Mouse (Mus musculus): Measurements from ENCODE around the gene Rhcg. TPM values are rescaled to one million over a fixed set of nuclear protein-coding genes. Genes with fewer than 3 reads are reported as not detected.

The Rhcg gene
- polyA plus RNA-seq, 1 experiment from 2014 or later: 0.15 TPM

GRCm38 (mm10) chr7:79594854-79595253 lies 22.6 kb downstream of the Rhcg start:
- 10% methylated on average over 7 of the region's 7 CpGs for WGBS

GRCm38 (mm10) chr7:79591812-79592731 lies 25.4 kb downstream of the Rhcg start:
- WGBS: under 1% methylated on average over 42 of the region's 42 CpGs
- H3K9ac ChIP-seq: 0 out of 2 replicates have a peak overlapping the region, but pooled peaks have one; percentile 46
- H3K4me3 ChIP-seq: peak overlapping the region; percentile 38
- H3K4me1 ChIP-seq: peaks cover 11% of the 10 kb centered on the region
- H3K9me3 ChIP-seq: peaks cover 4% of the 10 kb centered on the region; the same call in 1 of the 2 replicates
- no peak overlapping the region for H3K27ac ChIP-seq
- 0 out of 2 replicates have a peak, but pooled peaks have one; percentile 43 for ATAC-seq (ENCODE audit: insufficient number of reproducible peaks, insufficient read depth, low FRiP score, low TSS enrichment, low read depth)
- no peaks in the 10 kb centered on the region for H3K36me3 ChIP-seq
- H3K4me2 ChIP-seq: peak overlapping the region; percentile 62
- peaks cover 88% of the 10 kb centered on the region for H3K27me3 ChIP-seq

More at GRCm38 (mm10) chr7:79594854-79595253, 22.6 kb downstream of the Rhcg start:
- H3K9me3 ChIP-seq: no peaks in the 10 kb centered on the region
- peaks cover 12% of the 10 kb centered on the region for H3K4me1 ChIP-seq
- H3K36me3 ChIP-seq: no peaks in the 10 kb centered on the region
- H3K9ac ChIP-seq: no peak overlapping the region
- no peak overlapping the region for H3K27ac ChIP-seq
- no peak overlapping the region for H3K4me3 ChIP-seq
- H3K4me2 ChIP-seq: no peak overlapping the region
- no peak for ATAC-seq (ENCODE audit: insufficient number of reproducible peaks, insufficient read depth, low FRiP score, low TSS enrichment, low read depth)
- peaks cover 95% of the 10 kb centered on the region for H3K27me3 ChIP-seq

GRCm38 (mm10) chr7:79590560-79591110 lies 26.8 kb downstream of the Rhcg start:
- ATAC-seq (ENCODE audit: insufficient number of reproducible peaks, insufficient read depth, low FRiP score, low TSS enrichment, low read depth): no peak
- H3K27me3 ChIP-seq: peaks cover 85% of the 10 kb centered on the region
- peaks cover 4% of the 10 kb centered on the region; the same call in 1 of the 2 replicates for H3K9me3 ChIP-seq
- H3K27ac ChIP-seq: no peak overlapping the region
- peaks cover 11% of the 10 kb centered on the region for H3K4me1 ChIP-seq
- no peak overlapping the region for H3K9ac ChIP-seq
- no peak overlapping the region for H3K4me3 ChIP-seq
- no peaks in the 10 kb centered on the region for H3K36me3 ChIP-seq
- WGBS: 6% methylated on average over 3 of the region's 3 CpGs
- no peak overlapping the region for H3K4me2 ChIP-seq

DNA sequence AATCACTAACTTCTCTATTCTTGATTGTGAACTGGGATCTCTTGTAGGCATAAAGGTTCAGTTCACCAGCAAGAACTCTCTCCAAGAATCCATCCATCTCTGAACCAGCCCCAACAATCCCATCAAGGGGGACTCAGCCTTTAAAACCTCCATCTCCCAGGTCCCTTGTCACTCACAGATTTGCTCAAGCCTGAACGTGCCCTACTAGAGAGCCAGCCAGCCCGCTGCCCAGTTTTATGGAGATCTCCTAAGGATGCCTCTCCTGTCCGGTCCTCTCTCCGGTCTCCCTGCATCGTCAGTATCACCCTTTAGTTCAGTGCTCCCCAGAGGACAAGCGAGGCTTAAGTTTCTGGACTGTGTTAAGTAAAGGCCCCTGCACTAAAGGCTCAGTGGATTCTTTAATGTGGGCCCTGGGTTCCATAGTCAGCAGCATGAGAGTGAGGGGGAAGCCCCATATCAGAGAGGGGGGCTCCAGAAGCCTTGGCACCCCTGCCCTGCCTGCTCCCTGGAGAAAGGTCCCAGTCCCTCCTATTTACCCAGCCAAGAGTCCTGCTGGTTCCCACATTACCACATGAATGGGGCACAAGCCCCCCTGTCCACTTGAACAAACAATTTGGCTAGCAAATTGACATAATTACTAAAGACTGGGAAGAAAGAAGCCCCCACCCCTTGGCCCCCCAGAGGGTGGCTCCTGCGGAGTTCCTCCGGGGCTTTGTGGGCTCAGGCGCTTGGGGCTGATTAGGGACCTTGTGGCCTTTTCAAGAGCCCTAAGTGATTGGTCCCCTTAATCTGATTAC lies 27.5 kb downstream of the Rhcg start:
- 8% methylated on average over 9 of the region's 9 CpGs for WGBS
- ATAC-seq (ENCODE audit: insufficient number of reproducible peaks, insufficient read depth, low FRiP score, low TSS enrichment, low read depth): no peak
- Histone ChIP-seq H3K36me3 (no peaks in the 10 kb centered on the region), H3K27ac (no peak overlapping the region), H3K4me1 (peaks cover 11% of the 10 kb centered on the region), H3K4me2 (no peak overlapping the region), H3K9ac (no peak overlapping the region), H3K4me3 (no peak overlapping the region), H3K27me3 (peaks cover 78% of the 10 kb centered on the region), H3K9me3 (peaks cover 4% of the 10 kb centered on the region; the same call in 1 of the 2 replicates)

DNA sequence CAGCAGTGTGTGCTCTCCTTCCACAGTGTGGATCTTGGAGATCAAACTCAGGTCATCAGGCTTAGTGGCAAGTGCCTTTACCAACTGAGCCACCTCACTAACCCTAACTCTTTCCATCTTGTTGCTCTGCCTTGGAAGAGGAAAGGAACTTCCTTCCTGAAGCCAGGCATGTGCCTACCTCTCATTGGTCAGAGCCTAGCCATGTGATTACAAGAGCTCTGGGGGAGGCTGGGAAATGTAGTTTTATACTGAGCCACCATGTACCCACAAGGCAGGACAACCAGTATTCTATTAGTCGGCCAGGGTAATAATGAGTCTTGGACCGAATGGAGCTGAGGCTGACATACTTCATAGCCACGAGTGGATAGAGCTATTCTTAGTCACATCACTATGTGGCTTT lies 29.2 kb downstream of the Rhcg start:
- 83% methylated on average over 3 of the region's 3 CpGs for WGBS
- ATAC-seq (ENCODE audit: insufficient number of reproducible peaks, insufficient read depth, low FRiP score, low TSS enrichment, low read depth): no peak
- H3K27ac ChIP-seq: no peak overlapping the region
- H3K9me3 ChIP-seq: peaks cover 4% of the 10 kb centered on the region; the same call in 1 of the 2 replicates
- H3K9ac ChIP-seq: no peak overlapping the region
- no peak overlapping the region for H3K4me2 ChIP-seq
- peaks cover 11% of the 10 kb centered on the region for H3K4me1 ChIP-seq
- no peaks in the 10 kb centered on the region for H3K36me3 ChIP-seq
- H3K4me3 ChIP-seq: no peak overlapping the region
- peaks cover 76% of the 10 kb centered on the region for H3K27me3 ChIP-seq

- ATAC-seq (ENCODE audit: insufficient number of reproducible peaks, insufficient read depth, low FRiP score, low TSS enrichment, low read depth): no peak
- H3K9ac ChIP-seq: peak overlapping the region; percentile 59; the same call in 1 of the 2 replicates
Observed at GRCm38 (mm10) chr7:79578851-79579241, 38.6 kb downstream of the Rhcg start.

GRCm38 (mm10) chr7:79577931-79578850 lies 39.3 kb downstream of the Rhcg start:
- Histone ChIP-seq H3K9me3 (no peaks in the 10 kb centered on the region), H3K4me3 (peak overlapping the region; percentile 28), H3K27ac (peak overlapping the region; percentile 68), H3K4me1 (peaks cover 23% of the 10 kb centered on the region), H3K4me2 (peak overlapping the region; percentile 59), H3K27me3 (peaks cover 96% of the 10 kb centered on the region), H3K9ac (peak overlapping the region; percentile 59; the same call in 1 of the 2 replicates), H3K36me3 (no peaks in the 10 kb centered on the region)
- WGBS: 2% methylated on average over 25 of the region's 25 CpGs
- peak; percentile 44; the same call in 1 of the 2 replicates for ATAC-seq (ENCODE audit: insufficient number of reproducible peaks, insufficient read depth, low FRiP score, low TSS enrichment, low read depth)

More at GRCm38 (mm10) chr7:79578851-79579241, 38.6 kb downstream of the Rhcg start:
- peaks cover 96% of the 10 kb centered on the region for H3K27me3 ChIP-seq
- H3K36me3 ChIP-seq: no peaks in the 10 kb centered on the region
- H3K4me3 ChIP-seq: peak overlapping the region; percentile 28
- H3K27ac ChIP-seq: peak overlapping the region; percentile 68; the same call in 1 of the 2 replicates
- WGBS: 1% methylated on average over 20 of the region's 20 CpGs
- peaks cover 23% of the 10 kb centered on the region for H3K4me1 ChIP-seq
- no peaks in the 10 kb centered on the region for H3K9me3 ChIP-seq
- H3K4me2 ChIP-seq: peak overlapping the region; percentile 59

DNA sequence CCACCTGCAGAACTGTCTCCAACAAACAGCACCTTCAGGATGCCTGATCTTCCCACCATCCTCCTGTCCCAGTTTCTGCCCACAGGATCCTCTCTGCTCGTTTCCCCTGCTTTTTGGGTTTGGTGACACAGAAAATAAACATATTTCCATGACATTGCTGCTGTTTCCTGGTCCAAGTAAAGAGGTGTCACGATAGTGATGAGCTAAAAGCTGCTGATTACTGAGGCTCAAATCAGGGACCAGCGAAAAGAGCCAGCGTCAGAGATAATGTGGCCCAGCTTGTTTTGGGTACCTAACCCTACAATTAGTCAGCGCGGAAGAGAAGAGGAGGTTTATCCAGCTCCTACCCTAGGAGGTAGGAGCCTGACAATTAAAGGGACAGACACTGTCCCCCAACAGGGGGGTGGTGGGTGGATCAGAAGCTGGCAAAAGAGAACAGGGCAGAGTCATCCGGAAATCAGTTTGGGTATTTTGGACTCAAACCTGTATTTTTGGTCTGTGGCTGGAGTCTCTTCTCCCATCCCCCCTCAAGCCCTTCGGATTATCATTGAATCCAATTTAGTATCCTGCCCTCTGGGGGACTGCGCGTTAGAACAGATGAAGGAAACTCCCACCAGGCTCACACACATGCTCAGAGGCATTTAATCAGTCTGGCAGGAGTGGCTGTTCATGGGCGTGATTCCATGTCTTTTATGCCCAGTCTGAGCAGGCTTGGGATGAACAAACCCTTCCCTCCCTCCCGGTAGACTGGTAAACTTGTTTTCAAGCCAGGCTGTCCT lies 40.2 kb downstream of the Rhcg start:
- peak overlapping the region; percentile 59 for H3K4me2 ChIP-seq

DNA sequence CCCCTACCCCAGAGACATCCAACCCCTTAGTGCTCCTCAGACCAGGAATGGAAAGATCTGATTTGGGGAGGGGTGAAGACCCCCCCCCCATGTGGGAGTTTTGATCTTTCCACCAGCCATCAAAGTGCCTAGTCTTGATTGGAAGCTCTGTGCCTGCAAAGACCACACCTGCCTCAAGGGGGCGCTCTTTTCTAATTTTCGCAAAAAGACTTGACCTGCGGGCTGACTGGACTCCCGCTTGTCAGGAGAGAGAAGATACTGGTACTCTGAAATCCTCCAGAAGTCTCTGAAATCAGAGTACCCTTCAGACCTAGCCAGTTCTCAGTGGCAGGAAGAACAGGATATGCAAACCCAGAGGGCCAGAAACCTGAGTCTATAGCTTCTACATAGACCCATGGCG lies 40.8 kb downstream of the Rhcg start:
- ATAC-seq (ENCODE audit: insufficient number of reproducible peaks, insufficient read depth, low FRiP score, low TSS enrichment, low read depth): no peak
- H3K9ac ChIP-seq: no peak overlapping the region
- H3K27ac ChIP-seq: no peak overlapping the region; the same call in 1 of the 2 replicates
- no peaks in the 10 kb centered on the region for H3K36me3 ChIP-seq
- H3K4me1 ChIP-seq: peaks cover 23% of the 10 kb centered on the region
- peaks cover 96% of the 10 kb centered on the region for H3K27me3 ChIP-seq
- no peaks in the 10 kb centered on the region for H3K9me3 ChIP-seq
- no peak overlapping the region for H3K4me3 ChIP-seq
- H3K4me2 ChIP-seq: no peak overlapping the region
- WGBS: 5% methylated on average over 5 of the region's 5 CpGs

More for the DNA sequence above, 40.2 kb downstream of the Rhcg start:
- peaks cover 96% of the 10 kb centered on the region for H3K27me3 ChIP-seq
- peaks cover 23% of the 10 kb centered on the region for H3K4me1 ChIP-seq
- no peaks in the 10 kb centered on the region for H3K36me3 ChIP-seq
- H3K9ac ChIP-seq: no peak overlapping the region
- no peak for ATAC-seq (ENCODE audit: insufficient number of reproducible peaks, insufficient read depth, low FRiP score, low TSS enrichment, low read depth)
- H3K9me3 ChIP-seq: no peaks in the 10 kb centered on the region
- WGBS: under 1% methylated on average over 12 of the region's 12 CpGs
- no peak overlapping the region for H3K4me3 ChIP-seq
- peak overlapping the region; percentile 68; the same call in 1 of the 2 replicates for H3K27ac ChIP-seq

All from embryonic facial prominence, embryonic 13.5 days (tissue).